15 mouse cellular contexts compared by ENCODE assay signal in the genomic region with DNA sequence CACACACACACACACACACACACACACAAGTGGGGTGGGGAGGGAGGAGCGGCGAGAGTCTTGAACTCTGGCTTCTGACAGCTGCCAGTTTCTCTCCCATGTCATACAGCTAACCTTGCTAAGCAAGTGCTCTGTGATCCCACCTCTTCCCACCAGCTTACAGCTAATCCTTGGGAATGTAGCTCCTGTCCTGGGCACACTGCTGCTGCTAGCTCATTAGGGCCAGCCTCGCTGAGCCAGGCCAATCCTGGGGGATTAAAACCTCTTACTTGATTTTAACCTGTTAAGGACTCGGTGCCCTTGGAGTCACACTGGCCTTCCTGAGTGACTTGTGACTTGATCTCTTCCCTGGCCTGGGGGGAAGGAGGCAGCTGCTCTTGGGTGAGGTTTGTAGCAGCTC.
"Had no signal": no experiment of that assay in that cellular context is flagged by ENCODE, and none has a peak within 500 bp of the region (broad histone marks: within the 10 kb centered on the region; RNA-seq: fewer than 3 reads in every experiment).

No protein-coding gene starts in this region.

- H3K9ac ChIP-seq: liver, embryonic 15.5 days; midbrain, embryonic 15.5 days; neural tube, embryonic 12.5 days had no signal

- H3K27me3 ChIP-seq: midbrain, embryonic 15.5 days; neural tube, embryonic 12.5 days had no signal

- H3K4me2 ChIP-seq: liver, embryonic 11.5 days; liver, embryonic 15.5 days; midbrain, embryonic 15.5 days; neural tube, embryonic 12.5 days had no signal

- H3K4me1 ChIP-seq: liver, embryonic 15.5 days had no signal

- H3K9me3 ChIP-seq: liver, embryonic 15.5 days; midbrain, embryonic 15.5 days; neural tube, embryonic 12.5 days had no signal

- H3K27ac ChIP-seq: layer of hippocampus, adult 2 months; liver, embryonic 15.5 days; midbrain, embryonic 15.5 days; neural tube, embryonic 12.5 days had no signal

- H3K4me3 ChIP-seq: layer of hippocampus, adult 2 months; liver, embryonic 15.5 days; midbrain, embryonic 15.5 days; neural tube, embryonic 12.5 days had no signal

- H3K36me3 ChIP-seq: liver, embryonic 15.5 days had no signal

- ATAC-seq: lung, postnatal 0 days; midbrain, embryonic 15.5 days had no signal

- DNase-seq: kidney, adult 18-20 months; kidney, postnatal 10 days; kidney, postnatal 4 days; lung, adult 2 months; lung, postnatal 36 days; right cerebral cortex, postnatal 4 days; spleen, adult 18-20 months; thymus, adult 2 months; thymus, postnatal 25 days had no signal
